Mouse (Mus musculus) bone marrow macrophage, adult 2 months (primary cell): ENCODE measurements around the gene Efs.
"Not testable (repeated sequence)": the region's sequence is repeated elsewhere in the genome, so short reads cannot be mapped to it uniquely, and the experiment has no call there.

Experiments
- CTCF ChIP-seq: IDR thresholded peaks from 2 replicates; pipeline ENCODE4 v1.5.1; 2012; ENCODE audit warnings: low read depth, mild to moderate bottlenecking, low read length, moderate library complexity
- POLR2A ChIP-seq: IDR thresholded peaks from 2 replicates; pipeline ENCODE4 v1.6.1; 2012; ENCODE audit warnings: mild to moderate bottlenecking, low read depth, low read length, borderline replicate concordance

DNA sequence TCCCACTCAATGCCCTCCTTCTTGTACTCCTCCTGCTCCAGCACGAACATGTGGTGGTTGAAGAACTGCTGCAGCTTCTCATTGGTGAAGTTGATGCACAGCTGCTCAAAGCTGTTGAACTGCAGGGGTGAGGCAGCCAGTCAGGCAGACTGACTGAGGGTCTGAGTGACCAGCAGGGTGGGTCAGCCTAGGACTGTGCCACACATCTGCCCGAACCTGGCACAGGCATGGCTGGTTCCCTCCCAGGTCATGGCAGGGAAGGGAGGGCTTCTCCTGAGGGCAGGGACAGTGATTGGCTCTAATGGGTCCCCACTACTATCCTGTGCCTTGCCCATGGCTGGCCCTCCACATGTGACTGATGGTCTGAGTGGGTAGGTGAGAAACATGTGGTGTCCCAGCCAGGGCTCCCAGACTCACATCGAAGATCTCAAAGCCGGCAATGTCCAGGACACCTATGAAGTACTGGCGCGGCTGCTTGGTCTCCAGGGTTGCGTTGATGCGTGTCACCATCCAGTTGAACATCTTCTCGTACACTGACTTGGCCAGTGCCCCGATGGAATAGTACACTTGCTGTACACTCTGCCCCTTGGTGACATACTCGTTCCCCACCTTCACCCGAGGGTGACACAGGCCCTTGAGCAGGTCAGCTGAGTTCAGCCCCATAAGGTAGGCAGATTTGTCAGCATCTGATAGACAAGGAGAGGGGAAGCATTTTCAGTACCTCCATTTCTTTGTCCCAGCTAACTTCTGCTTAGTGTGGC, 34.1 kb upstream of the Efs start:
- TF ChIP-seq CTCF, POLR2A: not testable (repeated sequence)
